Mouse (Mus musculus): Measurements from ENCODE around the gene Dppa5a. TPM values are rescaled to one million over a fixed set of nuclear protein-coding genes. Genes with fewer than 3 reads are reported as not detected.
"Not testable (repeated sequence)": the region's sequence is repeated elsewhere in the genome, so short reads cannot be mapped to it uniquely, and the experiment has no call there.

The Dppa5a gene
- polyA plus RNA-seq, 1 experiment from 2014 or later, result 0.76 TPM

- 90% methylated on average over 6 of the region's 6 CpGs for WGBS
Measured at GRCm38 (mm10) chr9:78364701-78365100, 3.3 kb downstream of the Dppa5a start.

GRCm38 (mm10) chr9:78363374-78363773 is 4.6 kb downstream of the Dppa5a start:
- H3K27me3 ChIP-seq, result no peaks in the 10 kb centered on the region
- ATAC-seq (ENCODE audit: insufficient number of reproducible peaks, low FRiP score, low TSS enrichment, low read depth), result no peak
- H3K4me1 ChIP-seq, result no peaks in the 10 kb centered on the region
- H3K4me3 ChIP-seq (replicated peaks), result no peak overlapping the region
- no peak overlapping the region for H3K9ac ChIP-seq
- no peak overlapping the region for H3K4me2 ChIP-seq (replicated peaks)
- H3K9me3 ChIP-seq (replicated peaks), result no peaks in the 10 kb centered on the region
- H3K27ac ChIP-seq (replicated peaks), result no peak overlapping the region
- H3K36me3 ChIP-seq, result no peaks in the 10 kb centered on the region
- WGBS, result 43% methylated on average over 6 of the region's 6 CpGs

More at GRCm38 (mm10) chr9:78364701-78365100, 3.3 kb downstream of the Dppa5a start:
- Histone ChIP-seq H3K4me2 (replicated peaks) (no peak overlapping the region), H3K27me3 (no peaks in the 10 kb centered on the region), H3K27ac (replicated peaks) (no peak overlapping the region), H3K9ac (no peak overlapping the region), H3K36me3 (no peaks in the 10 kb centered on the region), H3K4me3 (replicated peaks) (no peak overlapping the region), H3K9me3 (replicated peaks) (no peaks in the 10 kb centered on the region), H3K4me1 (no peaks in the 10 kb centered on the region)
- ATAC-seq (ENCODE audit: insufficient number of reproducible peaks, low FRiP score, low TSS enrichment, low read depth), result no peak

- Histone ChIP-seq H3K27me3 (no peaks in the 10 kb centered on the region), H3K9ac (no peak overlapping the region)
- 58% methylated on average over 2 of the region's 2 CpGs for WGBS
Measured at GRCm38 (mm10) chr9:78360484-78360872, 7.5 kb downstream of the Dppa5a start.

GRCm38 (mm10) chr9:78359750-78360483 is 8.1 kb downstream of the Dppa5a start:
- Histone ChIP-seq H3K4me1 (no peaks in the 10 kb centered on the region), H3K4me2 (replicated peaks) (no peak overlapping the region), H3K9ac (no peak overlapping the region), H3K4me3 (replicated peaks) (no peak overlapping the region), H3K36me3 (no peaks in the 10 kb centered on the region), H3K27ac (replicated peaks) (no peak overlapping the region), H3K27me3 (no peaks in the 10 kb centered on the region), H3K9me3 (replicated peaks) (no peaks in the 10 kb centered on the region)
- 71% methylated on average over 6 of the region's 6 CpGs for WGBS
- ATAC-seq (ENCODE audit: insufficient number of reproducible peaks, low FRiP score, low TSS enrichment, low read depth), result no peak

More at GRCm38 (mm10) chr9:78360484-78360872, 7.5 kb downstream of the Dppa5a start:
- no peaks in the 10 kb centered on the region for H3K36me3 ChIP-seq
- no peaks in the 10 kb centered on the region for H3K9me3 ChIP-seq (replicated peaks)
- H3K4me2 ChIP-seq (replicated peaks), result no peak overlapping the region
- H3K27ac ChIP-seq (replicated peaks), result no peak overlapping the region
- no peaks in the 10 kb centered on the region for H3K4me1 ChIP-seq
- H3K4me3 ChIP-seq (replicated peaks), result no peak overlapping the region
- no peak for ATAC-seq (ENCODE audit: insufficient number of reproducible peaks, low FRiP score, low TSS enrichment, low read depth)

GRCm38 (mm10) chr9:78358053-78358452 is 9.9 kb downstream of the Dppa5a start:
- Histone ChIP-seq H3K9me3 (replicated peaks) (no peaks in the 10 kb centered on the region), H3K4me2 (replicated peaks) (no peak overlapping the region), H3K4me1 (no peaks in the 10 kb centered on the region), H3K27me3 (no peaks in the 10 kb centered on the region), H3K4me3 (replicated peaks) (no peak overlapping the region), H3K9ac (no peak overlapping the region), H3K27ac (replicated peaks) (no peak overlapping the region), H3K36me3 (no peaks in the 10 kb centered on the region)
- peak; percentile 39; the same call in 1 of the 2 replicates for ATAC-seq (ENCODE audit: insufficient number of reproducible peaks, low FRiP score, low TSS enrichment, low read depth)
- 18% methylated on average over 9 of the region's 9 CpGs for WGBS

GRCm38 (mm10) chr9:78355611-78356010 is 12.4 kb downstream of the Dppa5a start, which contains the start of gene Gsta2:
TSS of gene Gsta2 (minus strand) at chr9:78355788.
- no peak within 1 kb of the TSS for H3K4me3 ChIP-seq (replicated peaks)
- no peak for ATAC-seq (ENCODE audit: insufficient number of reproducible peaks, low FRiP score, low TSS enrichment, low read depth)
- no peaks in the 10 kb centered on the region for H3K27me3 ChIP-seq
- no peak within 1 kb of the TSS for H3K4me2 ChIP-seq (replicated peaks)
- H3K36me3 ChIP-seq, result no peaks in the 10 kb centered on the region
- H3K9me3 ChIP-seq (replicated peaks), result no peaks in the 10 kb centered on the region
- H3K27ac ChIP-seq (replicated peaks), result no peak within 1 kb of the TSS
- H3K9ac ChIP-seq, result no peak within 1 kb of the TSS
- WGBS, result 91% methylated on average over 8 of the region's 8 CpGs
- H3K4me1 ChIP-seq, result no peaks in the 10 kb centered on the region

GRCm38 (mm10) chr9:78354665-78355578 is 13.1 kb downstream of the Dppa5a start:
- Histone ChIP-seq H3K27ac (replicated peaks) (no peak overlapping the region), H3K9ac (no peak overlapping the region), H3K4me3 (replicated peaks) (no peak overlapping the region), H3K4me1 (no peaks in the 10 kb centered on the region), H3K4me2 (replicated peaks) (no peak overlapping the region), H3K36me3 (no peaks in the 10 kb centered on the region), H3K27me3 (no peaks in the 10 kb centered on the region), H3K9me3 (replicated peaks) (no peaks in the 10 kb centered on the region)
- 76% methylated on average over 11 of the region's 11 CpGs for WGBS
- no peak for ATAC-seq (ENCODE audit: insufficient number of reproducible peaks, low FRiP score, low TSS enrichment, low read depth)

GRCm38 (mm10) chr9:78351504-78352220 is 16.3 kb downstream of the Dppa5a start:
- no peak overlapping the region for H3K4me3 ChIP-seq (replicated peaks)
- no peak overlapping the region for H3K27ac ChIP-seq (replicated peaks)
- H3K27me3 ChIP-seq, result no peaks in the 10 kb centered on the region
- no peak for ATAC-seq (ENCODE audit: insufficient number of reproducible peaks, low FRiP score, low TSS enrichment, low read depth)
- no peaks in the 10 kb centered on the region for H3K4me1 ChIP-seq
- no peak overlapping the region for H3K9ac ChIP-seq
- no peaks in the 10 kb centered on the region for H3K36me3 ChIP-seq
- 75% methylated on average over 6 of the region's 6 CpGs for WGBS
- no peak overlapping the region for H3K4me2 ChIP-seq (replicated peaks)
- H3K9me3 ChIP-seq (replicated peaks), result no peaks in the 10 kb centered on the region

GRCm38 (mm10) chr9:78350007-78350406 is 18.0 kb downstream of the Dppa5a start:
- H3K27me3 ChIP-seq; H3K4me1 ChIP-seq; H3K9me3 ChIP-seq (replicated peaks); H3K4me2 ChIP-seq (replicated peaks); ATAC-seq (ENCODE audit: insufficient number of reproducible peaks, low FRiP score, low TSS enrichment, low read depth); H3K4me3 ChIP-seq (replicated peaks); H3K36me3 ChIP-seq; H3K27ac ChIP-seq (replicated peaks); H3K9ac ChIP-seq: not testable (repeated sequence)

GRCm38 (mm10) chr9:78349141-78349540 is 18.8 kb downstream of the Dppa5a start:
- not testable (repeated sequence) for H3K4me3 ChIP-seq (replicated peaks); H3K9ac ChIP-seq; H3K27ac ChIP-seq (replicated peaks); ATAC-seq (ENCODE audit: insufficient number of reproducible peaks, low FRiP score, low TSS enrichment, low read depth); H3K9me3 ChIP-seq (replicated peaks); H3K4me2 ChIP-seq (replicated peaks); H3K4me1 ChIP-seq; H3K36me3 ChIP-seq; H3K27me3 ChIP-seq
- WGBS, result 88% methylated on average over 3 of the region's 3 CpGs

Data from embryonic facial prominence, embryonic 15.5 days (tissue).